Mouse (Mus musculus) stomach, embryonic 16.5 days (tissue): ENCODE measurements around the gene Gsk3a. TPM values are rescaled to one million over a fixed set of nuclear protein-coding genes. Genes with fewer than 3 reads are reported as not detected.

Experiments used
- ATAC-seq: fragments of 200-750 bp; cut with Nextera tagmentation; 2 replicates; pipeline ENCODE4 v1.8.0; 2017; ENCODE audit warnings: moderate number of reproducible peaks, moderate TSS enrichment; ENCODE audit not compliant: insufficient read depth, low FRiP score
- H3K27ac ChIP-seq: fragments of 300-500 bp; sonication (generic); 2 replicates; pipeline ENCODE4 v1.5.1; 2014; ENCODE audit warnings: low read length
- H3K27me3 ChIP-seq: fragments of 300-500 bp; sonication (generic); 2 replicates; pipeline ENCODE4 v1.6.1; 2014; ENCODE audit warnings: low read length, control low read depth, mixed read lengths; ENCODE audit not compliant: control insufficient read depth, insufficient read depth
- H3K36me3 ChIP-seq: fragments of 300-500 bp; sonication (generic); 2 replicates; pipeline ENCODE4 v1.6.1; 2014; ENCODE audit warnings: low read length; ENCODE audit not compliant: control insufficient read depth, insufficient read depth
- H3K4me1 ChIP-seq: fragments of 300-500 bp; sonication (generic); 2 replicates; pipeline ENCODE4 v1.6.1; 2014; ENCODE audit warnings: low read length, control low read depth, mixed read lengths; ENCODE audit not compliant: control insufficient read depth, insufficient read depth
- H3K4me2 ChIP-seq: fragments of 300-500 bp; sonication (generic); 2 replicates; pipeline ENCODE4 v1.6.1; 2014; ENCODE audit warnings: low read depth, low read length, mixed read lengths
- H3K4me3 ChIP-seq: fragments of 300-500 bp; sonication (generic); replicated peaks from 2 replicates; pipeline ENCODE4 v1.5.1; 2014; ENCODE audit warnings: mild to moderate bottlenecking, low read length
- H3K9ac ChIP-seq: fragments of 300-500 bp; sonication (generic); 2 replicates; pipeline ENCODE4 v1.6.1; 2014; ENCODE audit warnings: low read length
- H3K9me3 ChIP-seq: fragments of 300-500 bp; sonication (generic); replicated peaks from 2 replicates; pipeline ENCODE4 v1.6.1; 2016; ENCODE audit warnings: low read length, control low read depth; ENCODE audit not compliant: control insufficient read depth
- WGBS: fragments of 180-500 bp; shearing (Covaris S2); extraction: QIAGEN DNeasy Blood & Tissue Kit; methylation state at CpG from one replicate; pipeline ENCODE4 v1.1.7; 2014; 5-methylcytosine and 5-hydroxymethylcytosine counted together
- polyA plus RNA-seq: library from polyadenylated mRNA; unstranded; fragments of >200 nt; fragmentation: Nextera tagmentation; extraction: Ambion mirVana; gene quantifications from 2 replicates; pipeline ENCODE4 v1.2.1, GENCODE M21; 2015

The Gsk3a gene
- polyA plus RNA-seq, 1 experiment from 2014 or later = 5.7 TPM

GRCm38 (mm10) chr7:25184091-25184490 is 53.6 kb downstream of the Gsk3a start:
- Histone ChIP-seq H3K4me2 (no peak overlapping the region), H3K9ac (no peak overlapping the region), H3K4me1 (peaks cover 7% of the 10 kb centered on the region; the same call in 1 of the 2 replicates), H3K36me3 (no peaks in the 10 kb centered on the region), H3K4me3 (no peak overlapping the region), H3K27me3 (peaks cover 52% of the 10 kb centered on the region), H3K9me3 (no peaks in the 10 kb centered on the region), H3K27ac (no peak overlapping the region)
- WGBS = 74% methylated on average over 6 of the region's 6 CpGs
- no peak for ATAC-seq

GRCm38 (mm10) chr7:25181814-25182213 is 55.8 kb downstream of the Gsk3a start:
- Histone ChIP-seq H3K4me1 (peaks cover 16% of the 10 kb centered on the region), H3K9me3 (no peaks in the 10 kb centered on the region), H3K9ac (no peak overlapping the region), H3K4me3 (no peak overlapping the region), H3K27ac (no peak overlapping the region), H3K27me3 (peaks cover 73% of the 10 kb centered on the region), H3K4me2 (0 out of 2 replicates have a peak overlapping the region, but pooled peaks have one; percentile 15), H3K36me3 (no peaks in the 10 kb centered on the region)
- WGBS = 6% methylated on average over 21 of the region's 21 CpGs
- no peak for ATAC-seq

- Histone ChIP-seq H3K36me3 (no peaks in the 10 kb centered on the region), H3K4me1 (peaks cover 16% of the 10 kb centered on the region), H3K4me3 (no peak overlapping the region), H3K27ac (no peak overlapping the region), H3K4me2 (0 out of 2 replicates have a peak overlapping the region, but pooled peaks have one; percentile 15), H3K9me3 (no peaks in the 10 kb centered on the region), H3K27me3 (peaks cover 78% of the 10 kb centered on the region), H3K9ac (no peak overlapping the region)
- ATAC-seq = peak; percentile 31; the same call in 1 of the 2 replicates
- WGBS = 1% methylated on average over 15 of the region's 15 CpGs
Observed at GRCm38 (mm10) chr7:25181331-25181790, 56.3 kb downstream of the Gsk3a start.

- Histone ChIP-seq H3K27me3 (peaks cover 85% of the 10 kb centered on the region), H3K4me1 (peaks cover 16% of the 10 kb centered on the region), H3K9ac (no peak overlapping the region), H3K9me3 (no peaks in the 10 kb centered on the region), H3K4me2 (no peak overlapping the region), H3K27ac (no peak overlapping the region), H3K36me3 (no peaks in the 10 kb centered on the region), H3K4me3 (no peak overlapping the region)
- WGBS = 6% methylated on average over 6 of the region's 6 CpGs
- ATAC-seq = no peak
Observed at GRCm38 (mm10) chr7:25180512-25180911, 57.1 kb downstream of the Gsk3a start.

- H3K27me3 ChIP-seq = peaks cover 89% of the 10 kb centered on the region
- ATAC-seq = peak; percentile 81; the same call in 1 of the 2 replicates
- 1% methylated on average over 36 of the region's 56 CpGs for WGBS
- peak within 1 kb of the TSS; percentile 85 for H3K4me2 ChIP-seq
- no peaks in the 10 kb centered on the region for H3K9me3 ChIP-seq
- no peak within 1 kb of the TSS for H3K27ac ChIP-seq
- peaks cover 16% of the 10 kb centered on the region for H3K4me1 ChIP-seq
- H3K36me3 ChIP-seq = no peaks in the 10 kb centered on the region
- H3K4me3 ChIP-seq = peak within 1 kb of the TSS; percentile 51
- peak within 1 kb of the TSS; percentile 60 for H3K9ac ChIP-seq
Observed at GRCm38 (mm10) chr7:25179606-25180161, 58.0 kb downstream of the Gsk3a start, which contains the start of gene Pou2f2. TSS of gene Pou2f2 (minus strand) at chr7:25179726.

- H3K27me3 ChIP-seq = peaks cover 85% of the 10 kb centered on the region
- peak overlapping the region; percentile 60 for H3K9ac ChIP-seq
- peak overlapping the region; percentile 51 for H3K4me3 ChIP-seq
- WGBS = under 1% methylated on average over 56 of the region's 56 CpGs
- ATAC-seq = peak; percentile 53; the same call in 1 of the 2 replicates
- H3K9me3 ChIP-seq = no peaks in the 10 kb centered on the region
- peak overlapping the region; percentile 85 for H3K4me2 ChIP-seq
- no peaks in the 10 kb centered on the region for H3K36me3 ChIP-seq
- H3K4me1 ChIP-seq = peaks cover 16% of the 10 kb centered on the region
- H3K27ac ChIP-seq = no peak overlapping the region
Observed at GRCm38 (mm10) chr7:25178787-25179605, 58.7 kb downstream of the Gsk3a start.

GRCm38 (mm10) chr7:25178317-25178716 is 59.3 kb downstream of the Gsk3a start:
- H3K36me3 ChIP-seq = no peaks in the 10 kb centered on the region
- H3K27me3 ChIP-seq = peaks cover 79% of the 10 kb centered on the region
- no peaks in the 10 kb centered on the region for H3K9me3 ChIP-seq
- peak overlapping the region; percentile 85 for H3K4me2 ChIP-seq
- H3K9ac ChIP-seq = no peak overlapping the region; the same call in 1 of the 2 replicates
- ATAC-seq = no peak
- no peak overlapping the region for H3K27ac ChIP-seq
- peak overlapping the region; percentile 51 for H3K4me3 ChIP-seq
- peaks cover 16% of the 10 kb centered on the region for H3K4me1 ChIP-seq
- 5% methylated on average over 17 of the region's 17 CpGs for WGBS
